Mouse (Mus musculus) heart, adult 2 months (tissue): Measurements from ENCODE around the gene Vat1l.

Experiments used
- CTCF ChIP-seq: fragments of 200-600 bp; IDR thresholded peaks from 2 replicates; pipeline ENCODE4 v1.8.1; 2022; ENCODE audit warnings: antibody characterized with exemption, mild to moderate bottlenecking, moderate library complexity
- EP300 ChIP-seq: fragments of 200-500 bp; IDR thresholded peaks from 2 replicates; pipeline ENCODE4 v1.6.1; 2011; ENCODE audit warnings: low read depth, low read length, control low read depth; ENCODE audit not compliant: insufficient read depth

DNA sequence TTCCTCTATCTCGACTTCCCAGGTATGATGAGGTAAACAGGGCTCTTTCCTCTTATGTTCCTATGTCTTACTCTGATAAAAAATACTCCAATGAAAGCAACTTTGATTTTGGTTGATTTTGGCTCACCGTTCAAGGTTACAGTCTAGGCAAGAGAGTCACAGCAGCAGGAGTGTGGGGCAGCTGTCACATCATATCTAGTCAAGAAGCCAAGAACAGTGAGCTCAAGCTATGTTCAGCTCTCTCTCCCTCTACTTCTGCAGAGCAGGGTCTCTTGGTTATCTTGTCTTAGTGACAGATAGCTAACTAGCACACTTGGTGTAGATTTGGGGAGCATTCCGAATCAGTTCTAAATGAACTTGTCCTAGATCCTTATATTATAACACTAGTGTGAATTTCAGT is 41.5 kb upstream of the Vat1l start:
- no peak for TF ChIP-seq CTCF
- TF ChIP-seq EP300, result no peak
